Comparison of ENCODE assay signal across 8 mouse cellular contexts in genomic region chr6:119105651-119106595, GRCm38 (mm10).
DNase-seq lines count a peak whose midpoint lies in the region; ATAC-seq and TF ChIP-seq lines count a peak whose summit lies in the region.

No protein-coding gene starts in this region.

- H3K27me3 ChIP-seq in intestine, postnatal 0 days (replicated peaks; ENCODE audit: control insufficient read depth, insufficient read depth, low read length): peaks cover 54% of the 10 kb centered on the region
- H3K27me3 ChIP-seq in stomach, postnatal 0 days (ENCODE audit: control insufficient read depth, insufficient read depth, low read length): peaks cover 3% of the 10 kb centered on the region; the same call in 1 of the 2 replicates
- peaks cover 57% of the 10 kb centered on the region for H3K27me3 ChIP-seq in liver, postnatal 0 days (ENCODE audit: insufficient read depth, low read length)

- peak; percentile 33; the same call in 1 of the 2 replicates for ATAC-seq in cerebellum, adult (ENCODE audit: insufficient number of reproducible peaks, low FRiP score, low TSS enrichment)
- no peak for ATAC-seq in intestine, postnatal 0 days
- no peak for ATAC-seq in stomach, postnatal 0 days (ENCODE audit: low FRiP score, low TSS enrichment)
- ATAC-seq in liver, postnatal 0 days: no peak

- no peak overlapping the region for H3K9ac ChIP-seq in intestine, postnatal 0 days (ENCODE audit: low read depth, low read length)
- H3K9ac ChIP-seq in stomach, postnatal 0 days (ENCODE audit: low read length): peak overlapping the region; percentile 52
- no peak overlapping the region for H3K9ac ChIP-seq in liver, postnatal 0 days (replicated peaks)

- no peak for TF ChIP-seq CTCF in intestine, postnatal 0 days (IDR thresholded peaks at IDR 0.05; ENCODE audit: low read depth)
- no peak for TF ChIP-seq CTCF in stomach, postnatal 0 days (IDR thresholded peaks at IDR 0.05; ENCODE audit: low read depth)
- no peak for TF ChIP-seq CTCF in liver, postnatal 0 days (IDR thresholded peaks at IDR 0.05; ENCODE audit: low read depth)

- no peaks in the 10 kb centered on the region for H3K36me3 ChIP-seq in intestine, postnatal 0 days (ENCODE audit: control insufficient read depth, insufficient read depth)
- no peaks in the 10 kb centered on the region for H3K36me3 ChIP-seq in stomach, postnatal 0 days (ENCODE audit: control insufficient read depth, insufficient read depth, low read length)
- no peaks in the 10 kb centered on the region for H3K36me3 ChIP-seq in liver, postnatal 0 days (replicated peaks; ENCODE audit: insufficient read depth, low read length)

- WGBS in intestine, postnatal 0 days: 18% methylated on average over 11 of the region's 11 CpGs
- 23% methylated on average over 11 of the region's 11 CpGs for WGBS in stomach, postnatal 0 days
- WGBS in liver, postnatal 0 days (ENCODE audit: insufficient replicate concordance): 21% methylated on average over 11 of the region's 11 CpGs

- H3K9me3 ChIP-seq in intestine, postnatal 0 days (ENCODE audit: control insufficient read depth): no peaks in the 10 kb centered on the region
- H3K9me3 ChIP-seq in stomach, postnatal 0 days (ENCODE audit: control insufficient read depth, low read length): no peaks in the 10 kb centered on the region
- no peaks in the 10 kb centered on the region for H3K9me3 ChIP-seq in liver, postnatal 0 days (ENCODE audit: low read length)

- H3K4me2 ChIP-seq in intestine, postnatal 0 days (replicated peaks; ENCODE audit: low read depth): peak overlapping the region; percentile 98; the same call in 1 of the 2 replicates
- peak overlapping the region; percentile 90 for H3K4me2 ChIP-seq in stomach, postnatal 0 days (replicated peaks; ENCODE audit: low read depth)
- H3K4me2 ChIP-seq in liver, postnatal 0 days (ENCODE audit: low read depth, low read length): no peak overlapping the region

- peaks cover 11% of the 10 kb centered on the region; the same call in 1 of the 2 replicates for H3K4me1 ChIP-seq in intestine, postnatal 0 days (replicated peaks; ENCODE audit: control insufficient read depth, insufficient read depth, low read length)
- no peaks in the 10 kb centered on the region; the same call in 1 of the 2 replicates for H3K4me1 ChIP-seq in stomach, postnatal 0 days (replicated peaks; ENCODE audit: control insufficient read depth, insufficient read depth)
- H3K4me1 ChIP-seq in liver, postnatal 0 days (ENCODE audit: insufficient read depth): peaks cover 8% of the 10 kb centered on the region; the same call in 1 of the 2 replicates

- no peak overlapping the region for H3K27ac ChIP-seq in intestine, postnatal 0 days (ENCODE audit: low read depth, low read length)
- H3K27ac ChIP-seq in stomach, postnatal 0 days (replicated peaks): peak overlapping the region; percentile 30; the same call in 1 of the 2 replicates
- H3K27ac ChIP-seq in liver, postnatal 0 days (ENCODE audit: low read depth): no peak overlapping the region

- no peak for TF ChIP-seq EP300 in stomach, postnatal 0 days (optimal IDR thresholded peaks at IDR 0.05)
- TF ChIP-seq EP300 in liver, postnatal 0 days (IDR thresholded peaks at IDR 0.05; ENCODE audit: low read depth): no peak

- no peak for DNase-seq in cerebellum, postnatal 4 days (ENCODE audit: low spot score in 2 of 2)
- DNase-seq in right cerebral cortex, adult 18-20 months: peak; percentile 42
- DNase-seq in right cerebral cortex, postnatal 14 days: no peak
- no peak for DNase-seq in stomach, postnatal 0 days (ENCODE audit: low spot score)
- DNase-seq in embryo, embryonic 11 days: no peak
- no peak for DNase-seq in liver, postnatal 0 days

- peak overlapping the region; percentile 7; the same call in 1 of the 2 replicates for H3K4me3 ChIP-seq in intestine, postnatal 0 days (ENCODE audit: low read depth, low read length)
- peak overlapping the region; percentile 64 for H3K4me3 ChIP-seq in stomach, postnatal 0 days (ENCODE audit: low read depth, low read length)
- H3K4me3 ChIP-seq in liver, postnatal 0 days (ENCODE audit: low read depth, low read length): no peak overlapping the region
